Mouse (Mus musculus): ENCODE measurements around the gene Gm17455.
A peak's percentile ranks its signal among the peaks of the same experiment; 100 is the strongest.

The Gm17455 gene

DNA sequence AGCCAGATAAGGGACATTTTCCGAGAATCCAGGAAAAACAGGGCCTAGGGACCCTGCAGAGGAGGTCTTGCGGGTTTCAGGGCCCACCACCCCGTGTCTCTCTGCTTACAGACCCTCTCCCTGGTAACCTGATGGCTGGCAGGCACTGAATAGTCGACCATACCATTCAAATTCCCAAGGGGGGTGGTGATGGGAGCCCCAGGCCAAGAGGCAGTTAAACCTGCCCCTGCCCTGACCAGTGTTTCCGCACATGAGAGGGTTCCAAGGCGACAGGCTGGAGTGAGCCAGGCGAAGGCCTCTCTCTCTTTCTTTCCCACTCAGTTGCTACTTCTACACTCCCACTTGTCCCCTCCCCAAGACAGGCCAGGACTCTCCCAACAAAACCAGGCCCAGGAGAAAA, at the start of gene Gm17455:
Gm17455 (plus strand) TSS at position 278 of the 400 bp plus-strand sequence.
- no peak for DNase-seq

DNA sequence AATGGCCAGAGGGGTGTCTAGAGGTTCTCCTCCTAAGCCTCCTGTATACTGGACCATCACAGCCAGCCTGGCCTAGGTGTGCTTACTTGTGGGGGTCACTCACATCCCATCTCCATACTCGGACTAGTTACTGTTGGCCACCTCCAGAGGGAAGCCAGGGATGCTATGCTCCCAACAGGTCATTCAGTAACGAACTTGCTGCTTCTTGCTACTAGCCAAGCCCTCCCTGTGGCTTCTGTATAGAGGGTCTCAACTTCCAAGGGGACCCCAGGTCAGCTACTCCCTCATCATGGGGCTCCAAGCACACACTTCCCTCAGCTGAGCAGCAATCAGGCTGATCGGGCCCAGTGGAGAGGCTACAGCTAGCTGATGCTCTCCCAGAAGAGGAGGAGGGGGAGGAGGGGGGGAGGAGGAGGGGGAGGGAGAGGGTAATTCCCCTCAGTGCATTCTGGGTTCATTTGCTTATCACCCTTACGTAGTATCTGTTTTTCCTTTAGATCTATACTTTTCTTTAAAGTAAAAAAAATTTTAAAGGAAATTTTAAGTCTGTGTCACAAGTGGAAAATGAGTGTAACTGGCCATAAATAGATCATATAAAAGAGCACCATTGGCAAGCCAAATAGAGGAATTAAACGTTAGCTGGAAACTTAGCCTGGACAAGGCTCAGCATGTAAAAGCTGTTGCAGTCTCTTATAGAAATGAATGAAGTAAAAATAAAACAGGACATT, 49.3 kb upstream of the Gm17455 start:
- no peak for DNase-seq

DNA sequence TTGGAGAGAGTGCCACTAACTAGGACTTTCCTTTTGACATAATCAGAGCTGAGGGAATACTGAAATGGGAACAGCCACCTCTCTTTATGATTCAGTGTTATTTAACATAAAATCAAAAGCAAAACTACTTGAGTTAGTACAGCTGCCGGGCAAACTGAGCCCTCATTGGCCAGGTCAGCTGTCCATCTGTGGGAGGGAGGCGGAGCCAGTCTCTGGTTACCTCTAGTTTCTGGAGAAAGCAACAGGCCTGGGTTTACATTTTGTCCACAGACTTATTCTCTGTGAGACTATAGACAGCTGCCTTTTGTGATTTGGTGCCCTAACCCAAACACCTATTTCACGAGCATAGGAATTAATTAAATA, 48.7 kb upstream of the Gm17455 start:
- DNase-seq: peak; percentile 38 to 48

DNA sequence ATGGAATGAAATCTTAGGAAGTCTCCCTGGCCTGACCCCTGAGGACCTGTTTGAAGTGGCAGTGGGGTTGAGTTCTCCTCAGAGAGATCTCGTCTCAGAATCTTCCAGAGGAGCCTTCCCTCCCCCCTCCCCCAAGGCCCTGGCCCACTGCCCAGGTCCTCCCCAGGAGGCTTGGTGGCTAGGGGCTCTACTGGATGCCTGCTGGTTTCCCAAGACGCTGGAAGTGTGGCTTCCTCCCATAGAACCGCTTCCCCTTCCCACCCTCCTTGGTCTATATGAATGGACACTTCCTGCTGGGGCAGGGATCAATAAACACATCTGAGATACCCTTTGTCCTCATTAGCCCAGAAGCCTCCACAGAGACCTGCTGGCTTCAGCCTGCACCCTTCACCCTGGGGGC, 48.3 kb upstream of the Gm17455 start:
- DNase-seq: no peak

DNA sequence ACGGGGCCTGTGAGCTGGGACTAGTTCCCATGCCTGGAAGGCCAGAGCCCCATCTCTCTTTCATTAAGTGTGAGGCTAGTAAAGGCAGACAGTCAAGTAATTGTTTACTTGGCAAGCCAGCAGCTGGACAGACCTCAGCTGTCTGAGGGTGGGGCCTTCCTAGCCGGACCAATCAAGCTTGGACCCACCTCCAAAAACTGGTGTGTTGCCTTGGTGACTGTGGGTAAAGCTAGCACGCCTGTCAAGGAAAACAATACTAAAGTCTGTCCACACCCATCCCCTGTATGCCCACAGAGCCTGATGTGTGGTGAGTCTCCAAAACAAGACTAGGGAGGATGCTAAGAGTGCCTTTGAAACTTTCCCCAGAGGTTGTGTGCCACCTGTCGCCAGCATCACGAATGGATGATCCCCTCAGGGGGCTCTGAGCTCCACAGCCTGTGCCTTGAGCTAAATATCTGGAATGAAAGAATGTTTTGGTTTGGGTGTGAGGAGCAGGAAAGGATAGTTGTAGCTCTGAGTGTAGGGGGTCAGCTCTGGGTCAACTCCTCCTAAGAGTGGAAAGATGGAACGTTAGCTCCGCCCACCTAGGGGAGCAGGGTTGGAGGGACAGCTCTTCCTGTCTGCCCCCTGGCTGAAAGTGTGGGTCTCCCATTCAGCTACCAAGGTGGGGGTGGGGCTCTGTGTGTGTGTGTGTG, 47.6 kb upstream of the Gm17455 start:
- DNase-seq: no peak

DNA sequence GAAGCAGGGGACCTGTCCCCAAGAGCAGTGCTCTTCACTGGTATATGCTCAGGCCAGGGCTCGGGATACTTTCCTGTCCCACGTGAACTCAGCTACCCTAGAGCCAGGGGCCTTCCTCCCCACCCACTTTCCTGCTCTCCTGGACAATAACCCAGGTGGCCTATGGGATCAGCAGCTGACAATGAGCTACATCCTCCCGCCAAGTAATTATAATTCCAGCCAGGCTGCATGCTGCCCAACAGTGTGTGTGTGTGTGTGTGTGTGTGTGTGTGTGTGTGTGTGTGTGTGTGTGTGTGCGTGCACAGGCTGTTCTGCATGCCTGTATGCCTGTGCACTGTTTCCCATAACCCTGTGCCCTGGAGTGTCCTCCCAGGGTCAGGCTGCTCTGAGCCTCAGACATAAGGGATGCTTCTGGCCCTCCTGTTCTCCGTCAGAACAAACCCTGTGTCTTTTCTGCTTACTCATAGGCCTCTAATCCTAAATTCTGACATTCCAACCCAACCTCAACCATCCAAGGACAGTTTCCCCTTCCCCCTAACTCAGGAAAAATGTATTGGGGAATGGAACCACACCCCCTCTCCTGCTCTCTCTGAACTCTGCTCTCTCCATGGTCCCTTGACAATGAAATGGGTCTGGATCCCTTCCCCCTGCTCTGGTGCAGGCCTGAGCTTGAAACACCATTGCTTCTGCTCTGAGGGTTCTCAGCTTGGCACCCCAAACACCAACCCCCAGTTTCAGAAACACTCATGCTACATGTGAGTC, 46.1 kb upstream of the Gm17455 start:
- DNase-seq: no peak

DNA sequence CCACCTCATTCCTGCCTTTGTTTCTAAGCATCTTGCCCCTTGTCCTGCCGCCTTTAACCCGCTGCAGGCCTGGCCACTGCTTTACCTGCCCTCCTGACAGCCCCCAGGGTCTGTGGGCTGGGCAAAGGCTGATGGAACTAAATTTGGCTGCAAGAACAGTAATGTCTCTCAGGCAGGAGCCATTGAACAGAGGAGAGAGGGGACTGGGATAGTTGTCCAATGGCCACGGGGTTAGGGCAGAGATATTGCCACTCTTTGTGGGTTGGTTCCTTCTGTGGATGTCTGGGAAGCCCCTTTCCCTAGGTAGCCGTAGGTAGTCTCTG, 45.6 kb upstream of the Gm17455 start:
- DNase-seq: no peak

DNA sequence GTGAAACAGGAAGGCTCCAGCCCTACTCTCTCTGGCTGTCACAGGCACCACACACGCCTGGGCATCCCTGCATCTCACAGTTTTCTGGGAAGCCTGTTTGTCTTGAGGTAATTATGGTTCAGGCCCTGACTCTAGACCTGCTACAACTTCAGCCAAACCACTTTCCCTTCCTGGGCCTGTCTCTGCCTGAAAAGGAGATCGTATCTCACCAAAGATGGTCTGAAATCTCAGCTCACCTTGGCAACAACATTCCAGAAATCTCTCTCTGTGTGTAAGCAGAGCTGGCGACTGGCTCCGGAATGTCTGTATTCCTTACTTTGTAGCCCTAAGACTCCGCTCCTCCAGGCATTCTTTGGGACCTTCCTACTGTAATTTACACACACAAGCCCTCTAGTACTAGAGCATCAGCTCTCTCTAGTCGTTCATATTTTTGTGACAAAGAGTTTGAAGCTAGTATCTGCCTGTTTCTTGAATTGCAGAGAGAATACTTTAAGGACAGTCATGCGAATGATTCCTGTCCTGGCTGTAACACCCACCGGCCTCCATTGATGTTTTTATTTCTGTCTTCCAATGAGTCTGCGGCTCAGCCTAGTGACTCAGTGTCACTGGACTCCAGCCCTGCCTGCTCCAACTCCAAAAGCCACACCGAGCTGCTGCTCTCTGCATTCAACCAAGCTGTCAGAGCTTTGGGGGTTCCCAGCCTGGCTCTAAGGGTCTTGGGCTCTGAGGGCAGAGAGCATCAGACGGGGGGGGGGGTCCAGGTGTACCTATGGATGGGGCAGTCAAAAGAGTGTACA, 44.4 kb upstream of the Gm17455 start:
- DNase-seq: no peak

DNA sequence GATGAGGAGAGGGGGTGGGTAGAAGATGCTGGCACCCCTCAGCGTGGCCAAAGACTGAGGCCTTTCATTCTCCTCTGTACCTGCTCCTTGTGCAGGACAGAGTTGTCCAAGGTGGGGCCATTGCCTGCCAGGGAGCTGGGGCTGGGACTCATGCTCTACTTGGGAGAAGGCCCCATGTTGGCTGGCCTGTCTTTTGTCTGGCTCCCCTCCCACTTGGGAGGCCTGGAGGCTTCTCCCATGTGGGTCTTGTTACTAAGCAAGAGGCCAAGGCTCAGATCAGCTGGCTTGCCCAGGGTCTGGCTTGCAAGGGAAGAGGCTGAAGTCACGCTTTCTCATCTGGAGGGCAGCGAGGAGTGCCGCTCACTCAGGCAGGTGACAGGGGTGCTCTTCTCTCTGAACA, 42.1 kb upstream of the Gm17455 start:
- DNase-seq: no peak

DNA sequence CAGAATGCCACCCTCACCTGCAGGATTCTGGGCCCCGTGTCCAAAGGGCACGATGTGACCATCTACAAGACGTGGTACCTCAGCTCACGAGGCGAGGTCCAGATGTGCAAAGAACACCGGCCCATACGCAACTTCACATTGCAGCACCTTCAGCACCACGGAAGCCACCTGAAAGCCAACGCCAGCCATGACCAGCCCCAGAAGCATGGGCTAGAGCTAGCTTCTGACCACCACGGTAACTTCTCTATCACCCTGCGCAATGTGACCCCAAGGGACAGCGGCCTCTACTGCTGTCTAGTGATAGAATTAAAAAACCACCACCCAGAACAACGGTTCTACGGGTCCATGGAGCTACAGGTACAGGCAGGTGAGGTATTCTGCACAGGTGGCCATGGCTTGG, 41.6 kb upstream of the Gm17455 start:
- no peak for DNase-seq

DNA sequence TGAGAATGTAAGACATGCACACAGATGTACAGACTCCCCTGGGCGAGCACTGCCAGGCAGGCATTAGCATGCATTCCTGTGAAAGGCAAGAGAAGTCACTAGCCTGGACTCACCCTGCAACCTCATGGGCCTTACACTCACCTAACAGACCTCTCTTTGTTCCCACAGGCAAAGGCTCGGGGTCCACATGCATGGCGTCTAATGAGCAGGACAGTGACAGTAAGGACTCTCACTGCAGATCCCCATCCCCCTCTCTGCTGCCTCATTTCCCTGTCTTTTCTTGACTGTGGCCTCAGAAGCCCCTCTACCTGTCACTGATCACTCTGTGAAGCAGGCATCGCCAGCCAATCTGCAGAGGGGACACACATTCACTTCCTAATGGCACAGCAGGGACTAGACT, 40.8 kb upstream of the Gm17455 start:
- no peak for DNase-seq

DNA sequence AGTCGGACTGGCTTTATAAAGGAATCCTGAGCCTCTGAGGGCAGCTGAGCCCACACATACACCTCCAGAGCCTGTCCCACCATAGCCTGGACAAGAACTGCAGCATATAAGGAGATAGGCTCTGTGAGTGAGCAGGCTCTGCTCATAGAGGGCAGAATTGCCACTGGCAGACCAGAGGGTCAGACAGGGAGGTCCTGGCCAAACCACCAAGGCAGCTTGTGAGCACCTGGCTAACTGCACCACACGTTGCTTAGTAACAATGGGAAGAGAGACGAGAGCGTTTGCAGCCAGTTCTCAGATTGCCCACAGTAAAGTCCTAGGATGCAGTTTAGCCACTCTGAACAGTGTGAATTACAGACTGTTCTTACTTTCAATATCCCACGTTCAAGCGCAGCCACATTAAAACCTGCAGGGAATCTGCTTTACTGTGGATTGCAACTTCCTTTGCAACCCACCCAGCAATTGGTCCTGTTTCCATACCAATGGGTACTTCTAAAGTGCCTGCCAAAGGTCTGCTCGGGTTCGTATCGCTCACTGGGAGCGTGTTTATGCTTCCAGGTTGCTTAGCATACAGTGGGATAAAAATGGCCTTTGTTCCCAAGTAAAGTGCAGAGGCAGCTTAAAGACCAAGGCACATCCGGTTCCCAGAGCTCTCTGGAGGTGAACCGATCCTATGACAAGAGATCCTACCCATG, 37.8 kb upstream of the Gm17455 start:
- DNase-seq: no peak

DNA sequence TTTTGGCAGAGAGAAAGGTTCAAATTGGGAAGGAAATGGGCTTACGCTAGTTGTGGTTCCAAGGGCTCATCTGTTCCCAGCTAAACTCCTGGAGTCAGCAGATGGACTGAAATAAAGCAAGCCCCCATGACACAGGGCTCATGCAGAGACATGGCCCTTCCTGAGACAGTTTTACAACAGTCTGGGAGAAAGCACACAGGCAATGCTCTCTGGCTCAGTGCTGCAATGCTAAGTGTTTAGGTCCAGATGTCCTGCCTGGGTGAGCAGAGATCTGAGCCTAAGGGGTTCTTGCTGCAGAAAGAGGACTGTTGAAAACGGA, 37.3 kb upstream of the Gm17455 start:
- no peak for DNase-seq

DNA sequence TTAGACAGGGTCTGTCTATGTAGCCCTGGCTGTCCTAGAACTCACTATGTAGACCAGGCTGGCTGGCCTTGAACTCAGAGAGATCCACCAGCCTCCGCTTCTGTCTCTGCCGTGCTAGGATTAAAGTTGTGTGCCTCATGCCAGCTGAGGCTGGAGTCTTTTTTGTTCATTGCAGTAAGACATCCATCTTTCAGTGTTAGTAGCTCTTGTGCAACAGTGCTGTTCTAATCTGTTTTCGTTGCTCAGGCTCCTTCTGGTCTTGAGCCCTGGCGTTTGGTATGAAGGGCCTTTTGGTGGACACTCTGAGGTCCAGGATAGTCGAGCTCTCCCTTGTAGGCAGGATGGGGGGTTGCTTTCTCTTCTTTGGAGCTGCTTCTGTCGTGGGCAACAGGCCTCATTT, 36.1 kb upstream of the Gm17455 start:
- no peak for DNase-seq

DNA sequence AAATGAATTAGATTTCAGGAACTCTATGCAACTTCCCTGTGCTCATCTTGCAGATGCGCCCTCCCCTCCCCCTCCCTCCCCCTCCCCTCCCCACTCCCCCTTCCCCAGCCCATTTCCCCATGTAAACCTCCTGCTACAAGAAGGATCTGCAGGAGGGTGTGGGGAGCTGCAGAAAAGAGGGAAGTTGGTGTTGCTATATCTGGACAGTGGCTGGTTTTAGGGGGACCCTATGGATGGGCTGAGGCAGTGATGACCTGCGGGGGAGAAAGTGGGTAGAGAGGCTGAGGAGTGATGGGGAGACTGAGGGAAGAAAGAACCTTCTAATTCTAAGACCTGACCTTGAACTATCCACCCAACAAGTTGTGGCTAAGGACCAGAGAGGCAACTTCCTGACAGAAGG, 32.4 kb upstream of the Gm17455 start:
- no peak for DNase-seq

DNA sequence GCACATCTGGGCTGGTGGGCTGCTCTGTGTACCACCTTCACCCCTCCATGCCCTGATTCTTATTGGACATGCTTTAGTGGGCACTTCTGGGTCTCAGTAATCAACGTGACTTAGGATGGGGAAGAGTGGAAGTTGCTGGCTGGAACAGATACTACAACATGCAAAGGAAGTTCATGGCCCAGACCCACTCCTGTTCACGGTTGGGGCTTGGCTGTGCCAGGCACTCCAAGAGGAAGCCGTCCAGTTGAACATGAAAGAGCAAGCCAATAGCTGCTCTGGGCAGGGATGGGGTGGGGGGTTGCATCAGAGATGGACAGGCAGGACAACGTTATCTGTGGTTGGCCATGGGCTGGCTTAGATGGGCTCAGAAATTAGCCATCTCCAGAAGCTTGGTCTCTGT, 31.6 kb upstream of the Gm17455 start:
- no peak for DNase-seq

DNA sequence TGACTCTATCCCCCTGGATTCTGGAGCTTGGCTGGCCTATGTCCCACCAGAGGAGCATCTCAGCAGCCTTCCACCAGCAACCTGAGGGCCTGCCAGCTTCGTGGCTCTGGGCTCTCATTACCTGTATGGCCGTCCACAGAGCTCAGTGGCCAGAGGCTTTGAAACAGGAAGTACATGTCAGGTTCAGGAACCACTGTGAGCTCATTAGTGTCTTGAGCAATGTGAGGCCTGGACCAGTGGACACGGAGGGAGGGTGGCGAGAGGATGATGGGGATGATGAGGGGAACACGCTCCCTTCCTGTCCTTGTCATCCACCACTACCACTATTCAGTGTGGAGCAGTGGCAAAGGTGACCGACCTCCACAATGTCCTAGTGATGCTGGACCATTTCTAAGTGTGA, 30.1 kb upstream of the Gm17455 start:
- DNase-seq: no peak

DNA sequence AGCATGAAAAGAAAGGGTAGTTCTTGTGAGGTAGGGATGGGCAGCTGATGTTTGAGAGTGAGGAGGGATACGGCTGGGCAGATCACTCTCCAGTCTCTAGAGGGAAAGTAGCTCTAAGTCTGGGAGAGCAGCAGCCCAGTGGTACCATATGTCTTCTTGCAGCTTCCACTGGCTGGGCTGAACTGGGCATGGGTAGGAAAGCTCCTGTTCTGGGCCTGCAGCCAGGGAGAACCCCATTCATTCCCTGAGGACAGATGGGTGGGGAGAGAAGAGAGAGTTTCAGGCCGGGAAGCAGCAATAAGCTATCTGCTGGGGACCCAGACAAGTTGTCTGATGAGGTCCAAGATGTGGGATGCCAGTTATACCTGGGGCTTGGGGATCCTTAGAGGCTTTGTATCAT, 29.4 kb upstream of the Gm17455 start:
- peak; percentile 39 to 61 for DNase-seq

DNA sequence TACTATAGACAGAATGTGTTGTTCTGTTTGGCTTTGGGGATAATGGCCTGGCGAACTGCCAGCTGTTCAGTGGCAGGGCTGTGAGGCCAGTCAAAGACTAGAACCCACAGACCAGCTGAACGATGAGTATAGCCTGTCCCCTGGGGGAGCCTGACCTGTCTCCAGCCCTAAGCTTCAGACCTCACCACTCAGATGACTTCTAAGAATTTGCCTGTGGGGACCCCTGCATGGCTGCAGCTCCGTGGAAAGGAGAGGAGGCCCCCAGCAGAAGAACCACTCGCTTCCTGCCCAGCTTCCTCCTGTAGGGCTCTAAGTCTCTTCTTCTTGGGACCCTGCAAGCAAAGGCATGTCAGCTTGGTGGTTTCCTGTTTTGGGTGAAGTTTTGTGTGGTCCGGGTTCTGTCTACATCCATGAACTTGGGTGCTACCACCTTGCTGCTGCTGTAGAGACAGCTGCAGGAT, 28.9 kb upstream of the Gm17455 start:
- no peak for DNase-seq

DNA sequence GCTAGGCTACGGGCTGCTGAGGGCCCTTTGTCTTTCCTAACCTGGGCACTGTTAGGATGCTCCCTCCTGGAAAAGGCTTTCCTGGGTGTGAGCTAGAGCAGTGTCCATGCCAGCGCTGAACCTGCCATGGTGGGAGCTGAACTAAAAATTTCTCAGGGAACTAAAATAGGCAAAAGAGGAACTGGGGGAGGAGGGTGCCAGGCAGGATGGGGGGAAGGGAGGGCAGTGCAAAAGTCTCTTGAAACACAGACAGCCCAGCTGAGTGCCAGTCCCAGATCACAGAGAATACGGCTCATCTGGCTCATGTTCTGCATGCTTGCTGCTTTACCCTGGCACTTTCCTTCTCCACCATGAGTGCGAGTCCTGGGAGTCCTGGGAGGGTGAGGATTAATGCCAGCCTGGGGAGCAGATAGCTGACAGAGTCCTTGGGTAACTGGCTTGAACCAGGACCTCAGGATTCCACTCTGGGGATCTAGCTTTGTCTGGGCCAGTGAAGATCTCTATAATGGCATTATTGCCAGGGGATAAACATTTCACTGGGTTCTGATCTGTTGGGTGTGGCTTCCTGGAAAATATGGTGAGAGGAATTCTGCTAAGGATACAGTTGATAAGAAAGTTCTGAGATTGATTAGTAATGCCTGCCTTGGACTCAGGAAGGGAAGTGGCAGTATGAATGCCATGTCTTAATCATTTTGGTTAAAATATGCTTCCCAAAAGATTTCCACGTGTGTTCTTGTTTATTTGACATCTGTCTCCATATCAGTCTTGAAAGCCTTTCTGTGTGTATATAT, 27.7 kb upstream of the Gm17455 start:
- no peak for DNase-seq

DNA sequence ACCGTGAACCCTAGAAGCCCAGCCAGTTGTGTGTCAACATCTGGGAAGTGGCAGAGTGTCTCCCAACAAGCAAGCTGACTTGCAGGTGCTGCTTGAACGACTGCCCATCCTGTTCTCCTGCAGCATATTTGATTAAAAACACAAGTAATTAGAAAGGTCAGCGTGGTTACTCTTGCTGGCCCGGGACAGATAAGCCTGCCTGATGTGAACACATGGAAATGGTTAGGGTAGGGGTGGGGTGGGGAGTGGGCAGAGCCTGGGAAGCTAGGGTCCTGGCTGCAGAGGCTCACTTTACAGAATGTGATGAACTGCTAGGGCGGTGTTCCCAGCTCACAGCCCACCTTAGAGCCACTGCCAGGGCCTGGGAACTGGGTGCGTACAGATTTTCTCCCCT, 26.0 kb upstream of the Gm17455 start:
- DNase-seq: no peak

Data from cerebellum, postnatal 36 days (tissue).